Mouse (Mus musculus) liver, adult 2 months (tissue): ENCODE data around the gene Osbpl5. TPM values are rescaled to one million over a fixed set of nuclear protein-coding genes. Genes with fewer than 3 reads are reported as not detected.

Source experiments
- DNase-seq: peaks from one replicate; pipeline ENCODE4 v3.0.0-alpha.2; 2011; ENCODE audit warnings: low read depth, low spot score; ENCODE audit errors: extremely low read depth
- H3K27ac ChIP-seq: fragments of 200-500 bp; replicated peaks from 2 replicates; pipeline ENCODE4 v1.5.1; 2012; ENCODE audit warnings: low read depth, mild to moderate bottlenecking, control low read depth, inconsistent platforms, low read length; ENCODE audit not compliant: insufficient read depth
- H3K27me3 ChIP-seq: fragments of 200-500 bp; 2 replicates; pipeline ENCODE4 v1.6.1; 2012; ENCODE audit warnings: mild to moderate bottlenecking, moderate library complexity, low read length, inconsistent platforms; ENCODE audit not compliant: control insufficient read depth, insufficient read depth
- H3K36me3 ChIP-seq: fragments of 200-500 bp; 2 replicates; pipeline ENCODE4 v1.6.1; 2012; ENCODE audit warnings: low read length, inconsistent platforms; ENCODE audit not compliant: control insufficient read depth, insufficient read depth
- H3K4me1 ChIP-seq: fragments of 200-500 bp; 2 replicates; pipeline ENCODE4 v1.6.1; 2011; ENCODE audit warnings: low read length; ENCODE audit not compliant: control insufficient read depth, insufficient read depth
- H3K4me3 ChIP-seq: fragments of 200-500 bp; 2 replicates; pipeline ENCODE4 v1.5.1; 2011; ENCODE audit warnings: low read depth, mild to moderate bottlenecking, control low read depth, low read length, moderate library complexity; ENCODE audit not compliant: insufficient read depth
- H3K79me2 ChIP-seq: fragments of 200-500 bp; 2 replicates; pipeline ENCODE4 v1.6.1; 2012; ENCODE audit warnings: inconsistent platforms, mild to moderate bottlenecking, low read length, moderate library complexity; ENCODE audit not compliant: control insufficient read depth, insufficient read depth
- H3K9ac ChIP-seq: fragments of 200-500 bp; 2 replicates; pipeline ENCODE4 v1.6.1; 2012; ENCODE audit warnings: low read depth, mild to moderate bottlenecking, control low read depth, inconsistent platforms, low read length
- CTCF ChIP-seq: fragments of 200-500 bp; IDR thresholded peaks from 2 replicates; pipeline ENCODE4 v1.5.1; 2011; ENCODE audit warnings: low read depth, low read length, control low read depth
- POLR2A ChIP-seq: fragments of 200-500 bp; IDR thresholded peaks from 2 replicates; pipeline ENCODE4 v1.6.1; 2011; ENCODE audit warnings: low read length, control low read depth; ENCODE audit not compliant: insufficient read depth; ENCODE audit errors: extremely low read depth
- whole genome bisulfite sequencing: fragments of 180-500 bp; shearing (Covaris S2); methylation state at CpG from one replicate; pipeline ENCODE4 v1.1.7; 2018; 5-methylcytosine and 5-hydroxymethylcytosine counted together
- polyA plus RNA-seq: library from polyadenylated mRNA; depleted of rRNA; stranded (reverse); fragments of >200 nt; gene quantifications from 2 replicates; pipeline ENCODE4 v1.2.3, GENCODE M21; 2012
- total RNA-seq: library from RNA; depleted of rRNA; stranded (reverse); fragments of >200 nt; gene quantifications from 2 replicates; pipeline ENCODE4 v1.2.3, GENCODE M21; 2014

Osbpl5 gene
- total and polyA plus RNA-seq, 2 experiments = 2.7 to 3.8 TPM

GRCm38 (mm10) chr7:143723841-143724240 lies 32.9 kb downstream of the Osbpl5 start:
- Histone ChIP-seq H3K4me3 (no peak overlapping the region), H3K9ac (no peak overlapping the region), H3K27ac (no peak overlapping the region), H3K27me3 (no peaks in the 10 kb centered on the region), H3K36me3 (no peaks in the 10 kb centered on the region), H3K79me2 (no peaks in the 10 kb centered on the region), H3K4me1 (no peaks in the 10 kb centered on the region)
- 89% methylated on average over 4 of the region's 4 CpGs for WGBS
- no peak for DNase-seq
- TF ChIP-seq POLR2A = no peak
- no peak for TF ChIP-seq CTCF

- H3K27me3 ChIP-seq = no peaks in the 10 kb centered on the region
- no peaks in the 10 kb centered on the region for H3K36me3 ChIP-seq
- no peak overlapping the region for H3K9ac ChIP-seq
- TF ChIP-seq CTCF (no peak), POLR2A (no peak)
- DNase-seq = no peak
- no peak overlapping the region for H3K27ac ChIP-seq
- no peaks in the 10 kb centered on the region for H3K4me1 ChIP-seq
- H3K79me2 ChIP-seq = no peaks in the 10 kb centered on the region
- WGBS = 90% methylated on average over 5 of the region's 5 CpGs
- no peak overlapping the region for H3K4me3 ChIP-seq
Measured at GRCm38 (mm10) chr7:143722646-143723045, 34.1 kb downstream of the Osbpl5 start.

DNA sequence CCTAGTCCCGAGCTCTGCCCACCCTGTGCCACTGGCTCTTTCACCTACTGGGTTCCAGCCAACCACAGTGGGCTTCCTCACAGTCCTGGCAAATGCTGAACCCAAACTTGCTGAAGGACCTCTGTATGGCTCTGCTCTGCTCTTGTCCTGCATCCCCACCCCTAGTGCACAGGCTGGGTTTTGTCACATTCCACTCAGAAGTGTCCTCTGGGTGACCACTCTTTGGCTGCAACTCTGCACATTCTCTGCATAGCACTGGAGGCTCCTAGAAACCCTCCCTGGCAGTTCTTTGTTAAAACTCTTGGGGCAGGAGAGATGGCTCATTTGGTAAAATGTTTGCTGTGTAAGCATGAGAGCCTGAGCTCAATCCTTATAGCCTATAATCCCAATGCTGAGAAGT lies 39.0 kb downstream of the Osbpl5 start:
- Histone ChIP-seq H3K4me1 (no peaks in the 10 kb centered on the region), H3K36me3 (no peaks in the 10 kb centered on the region), H3K9ac (no peak overlapping the region), H3K79me2 (no peaks in the 10 kb centered on the region), H3K4me3 (no peak overlapping the region), H3K27me3 (no peaks in the 10 kb centered on the region), H3K27ac (no peak overlapping the region)
- no peak for DNase-seq
- 57% methylated on average over 1 of the region's 1 CpGs for WGBS
- TF ChIP-seq POLR2A = no peak
- TF ChIP-seq CTCF = no peak

GRCm38 (mm10) chr7:143713421-143713820 lies 43.4 kb downstream of the Osbpl5 start:
- H3K4me3 ChIP-seq = no peak overlapping the region

DNA sequence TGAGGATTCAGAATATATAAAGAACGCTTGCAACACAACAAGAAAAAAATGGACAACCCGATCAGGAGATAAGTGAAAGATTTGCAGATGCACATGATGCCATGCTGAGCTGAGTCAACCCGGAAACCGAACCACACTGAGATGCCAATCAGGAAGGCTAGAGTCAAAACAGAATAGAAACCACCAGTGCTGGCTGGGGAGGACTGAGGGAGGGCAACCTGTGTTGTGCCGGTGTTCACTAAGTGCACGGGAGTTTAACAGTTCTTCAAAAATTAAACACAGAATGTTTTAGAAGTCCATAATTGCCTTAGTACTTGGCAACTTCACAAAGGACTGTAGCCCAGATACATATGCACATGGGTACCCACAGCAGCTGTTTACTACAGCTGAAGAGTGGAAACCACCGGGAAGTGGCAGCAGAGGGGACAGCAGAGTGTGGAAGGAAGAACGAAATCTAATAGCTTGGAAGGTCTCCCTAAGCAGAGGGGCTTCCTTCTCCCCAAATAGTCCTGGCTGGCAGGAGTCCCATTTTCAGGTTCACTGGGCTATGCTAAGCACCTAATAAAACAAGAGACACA lies 43.9 kb downstream of the Osbpl5 start:
- H3K4me3 ChIP-seq = no peak overlapping the region

More at GRCm38 (mm10) chr7:143713421-143713820, 43.4 kb downstream of the Osbpl5 start:
- no peaks in the 10 kb centered on the region for H3K79me2 ChIP-seq
- H3K36me3 ChIP-seq = no peaks in the 10 kb centered on the region
- TF ChIP-seq CTCF (no peak), POLR2A (no peak)
- H3K27me3 ChIP-seq = no peaks in the 10 kb centered on the region
- H3K9ac ChIP-seq = no peak overlapping the region
- no peaks in the 10 kb centered on the region for H3K4me1 ChIP-seq
- no peak overlapping the region for H3K27ac ChIP-seq
- DNase-seq = no peak
- 78% methylated on average over 4 of the region's 4 CpGs for WGBS

DNA sequence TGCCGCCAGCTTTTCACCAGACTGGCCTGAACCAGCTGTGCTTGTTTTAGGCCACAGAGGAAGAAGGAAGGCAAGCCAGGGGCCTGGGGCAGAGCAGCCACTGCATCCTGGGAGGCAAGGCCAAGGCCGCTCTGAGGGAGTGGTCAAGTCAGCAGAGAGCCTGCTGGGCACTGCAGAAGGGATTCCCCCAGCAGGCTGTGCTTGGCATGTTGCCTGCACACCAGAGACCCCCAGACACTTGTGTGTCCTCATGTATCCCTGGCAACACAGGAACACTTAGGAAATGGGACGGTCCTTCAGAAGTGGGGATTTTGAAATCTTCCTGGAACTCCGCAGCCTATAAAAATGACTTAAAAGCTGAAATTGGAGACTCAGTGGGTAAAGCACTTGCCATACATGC lies 44.8 kb downstream of the Osbpl5 start:
- H3K36me3 ChIP-seq = no peaks in the 10 kb centered on the region
- no peak overlapping the region for H3K9ac ChIP-seq
- no peaks in the 10 kb centered on the region for H3K79me2 ChIP-seq
- H3K27me3 ChIP-seq = no peaks in the 10 kb centered on the region
- no peak overlapping the region for H3K4me3 ChIP-seq
- WGBS = 79% methylated on average over 4 of the region's 4 CpGs
- no peaks in the 10 kb centered on the region for H3K4me1 ChIP-seq
- DNase-seq = no peak
- TF ChIP-seq CTCF = no peak
- no peak for TF ChIP-seq POLR2A
- H3K27ac ChIP-seq = no peak overlapping the region

More for the DNA sequence above, 43.9 kb downstream of the Osbpl5 start:
- H3K79me2 ChIP-seq = no peaks in the 10 kb centered on the region
- no peaks in the 10 kb centered on the region for H3K27me3 ChIP-seq
- H3K4me1 ChIP-seq = no peaks in the 10 kb centered on the region
- WGBS = 83% methylated on average over 8 of the region's 8 CpGs
- H3K9ac ChIP-seq = no peak overlapping the region
- DNase-seq = no peak
- H3K27ac ChIP-seq = no peak overlapping the region
- TF ChIP-seq CTCF = no peak
- no peak for TF ChIP-seq POLR2A
- no peaks in the 10 kb centered on the region for H3K36me3 ChIP-seq
